Mouse (Mus musculus) liver, postnatal 0 days (tissue): ENCODE results near the gene Gpr82.

Experiments
- CTCF ChIP-seq: sonication (generic); IDR thresholded peaks from 2 replicates; pipeline ENCODE4 v1.5.1; 2016; ENCODE audit warnings: antibody characterized with exemption, low read depth
- EP300 ChIP-seq: IDR thresholded peaks from 2 replicates; pipeline ENCODE4 v1.6.1; 2016; ENCODE audit warnings: antibody characterized with exemption, low read depth, mild to moderate bottlenecking

DNA sequence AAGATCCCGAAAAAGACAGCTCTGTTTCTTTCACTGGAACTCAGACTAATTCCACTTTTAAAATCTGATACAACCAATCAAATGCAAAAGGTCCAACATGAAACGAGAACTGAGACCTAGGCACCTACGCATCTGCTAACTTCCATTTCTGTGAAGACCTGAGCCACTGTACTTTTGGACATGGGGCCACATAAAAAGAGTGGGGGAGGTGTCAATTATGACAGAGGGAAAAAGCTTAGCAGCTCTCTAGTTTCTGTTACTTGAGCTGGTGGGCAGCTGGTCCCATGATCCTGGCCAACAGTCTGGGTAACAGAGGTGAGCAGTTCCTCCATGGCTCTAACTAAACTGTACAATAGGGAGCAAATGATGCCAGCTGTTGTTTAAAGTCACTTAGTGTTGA lies 11.8 kb downstream of the Gpr82 start:
- TF ChIP-seq CTCF (no peak), EP300 (no peak)
